Mouse (Mus musculus) adrenal gland, postnatal 4 days (tissue): ENCODE results near the gene St3gal2. TPM values are rescaled to one million over a fixed set of nuclear protein-coding genes. Genes with fewer than 3 reads are reported as not detected.
"Not testable (repeated sequence)": the region's sequence is repeated elsewhere in the genome, so short reads cannot be mapped to it uniquely, and the experiment has no call there.

Source experiments
- DNase-seq, 2 experiments: peaks; one replicate each; pipeline ENCODE4 v3.0.0; 2021 to 2022; ENCODE audit warnings: low spot score in 2 of 2, mixed read lengths in 2 of 2
- total RNA-seq, 2 experiments: library from RNA; stranded (reverse); gene quantifications; 2 replicates each; pipeline ENCODE4 v1.2.3; 2021

Gene St3gal2
- total RNA-seq, 2 experiments from 2014 or later = 26.8 to 30.5 TPM

DNA sequence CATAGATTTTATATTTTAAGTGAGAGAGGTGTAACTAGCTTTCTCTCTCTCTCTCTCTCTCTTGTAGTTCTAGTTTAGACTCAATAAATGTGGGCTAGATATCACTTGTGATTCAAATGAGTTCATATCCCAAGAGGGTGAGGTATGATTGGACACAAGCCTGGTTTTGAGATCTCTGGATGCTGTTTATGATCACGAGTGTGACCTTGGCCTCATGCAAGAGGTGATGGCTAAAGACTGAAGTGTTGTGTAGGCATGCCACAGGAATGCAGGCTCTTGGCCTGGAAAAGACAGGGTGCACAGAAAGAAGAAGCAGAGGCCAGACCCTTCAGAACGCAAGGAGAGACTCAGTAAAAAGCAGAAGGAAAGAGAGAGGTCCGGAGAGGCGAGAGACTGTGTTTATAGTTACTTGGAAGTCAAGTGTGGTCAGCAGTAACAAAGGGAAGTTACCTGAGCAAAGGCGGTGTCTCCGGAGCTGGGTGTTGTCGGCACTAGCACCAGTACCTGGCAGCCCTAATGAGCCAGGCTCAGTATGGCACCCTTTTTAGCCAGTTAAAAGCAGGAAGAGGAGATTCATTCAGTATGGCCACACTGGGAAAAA, 24.7 kb downstream of the St3gal2 start:
- DNase-seq = no peak

DNA sequence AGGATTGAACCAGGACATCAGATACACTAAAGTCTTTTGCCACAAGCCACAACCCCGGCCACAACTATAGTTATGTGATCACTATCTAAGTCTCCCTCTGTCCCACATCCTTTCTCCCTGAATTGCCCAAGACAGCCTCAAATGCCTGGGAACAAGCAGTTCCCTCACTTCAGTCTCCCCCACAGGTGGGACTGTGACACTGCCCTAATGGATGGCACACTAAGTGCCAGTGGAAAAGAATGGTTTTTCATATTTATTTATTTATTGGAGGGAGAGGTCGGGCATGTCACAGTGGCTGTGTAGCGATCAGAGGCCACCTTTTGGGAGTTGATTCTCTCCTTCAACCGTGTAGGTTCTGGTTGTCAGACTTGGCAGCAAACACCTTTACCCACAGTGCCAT, 26.0 kb downstream of the St3gal2 start:
- no peak for DNase-seq

- DNase-seq = no peak
These were observed 30.4 kb downstream of the St3gal2 start for GRCm38 (mm10) chr8:110950065-110950484.

DNA sequence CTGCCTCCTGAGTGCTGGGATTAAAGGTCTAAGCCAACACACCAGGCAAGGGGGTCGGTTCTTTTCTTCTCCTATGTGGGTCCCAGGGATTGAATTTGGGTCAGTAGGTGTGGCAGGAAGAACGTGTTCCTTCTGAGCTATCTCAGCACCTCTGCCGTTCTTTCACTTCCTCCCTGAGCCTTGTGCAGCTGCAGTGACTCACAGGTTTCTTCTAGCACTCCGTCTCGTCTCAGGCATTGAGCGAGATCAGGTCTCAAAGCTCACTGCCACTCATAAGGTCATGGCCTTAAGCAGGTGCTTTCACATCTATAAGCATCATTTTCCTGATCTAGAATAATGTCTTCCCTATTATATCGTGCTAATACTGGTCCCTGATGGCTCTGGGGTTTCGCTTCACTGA, 35.1 kb downstream of the St3gal2 start:
- DNase-seq = no peak

DNA sequence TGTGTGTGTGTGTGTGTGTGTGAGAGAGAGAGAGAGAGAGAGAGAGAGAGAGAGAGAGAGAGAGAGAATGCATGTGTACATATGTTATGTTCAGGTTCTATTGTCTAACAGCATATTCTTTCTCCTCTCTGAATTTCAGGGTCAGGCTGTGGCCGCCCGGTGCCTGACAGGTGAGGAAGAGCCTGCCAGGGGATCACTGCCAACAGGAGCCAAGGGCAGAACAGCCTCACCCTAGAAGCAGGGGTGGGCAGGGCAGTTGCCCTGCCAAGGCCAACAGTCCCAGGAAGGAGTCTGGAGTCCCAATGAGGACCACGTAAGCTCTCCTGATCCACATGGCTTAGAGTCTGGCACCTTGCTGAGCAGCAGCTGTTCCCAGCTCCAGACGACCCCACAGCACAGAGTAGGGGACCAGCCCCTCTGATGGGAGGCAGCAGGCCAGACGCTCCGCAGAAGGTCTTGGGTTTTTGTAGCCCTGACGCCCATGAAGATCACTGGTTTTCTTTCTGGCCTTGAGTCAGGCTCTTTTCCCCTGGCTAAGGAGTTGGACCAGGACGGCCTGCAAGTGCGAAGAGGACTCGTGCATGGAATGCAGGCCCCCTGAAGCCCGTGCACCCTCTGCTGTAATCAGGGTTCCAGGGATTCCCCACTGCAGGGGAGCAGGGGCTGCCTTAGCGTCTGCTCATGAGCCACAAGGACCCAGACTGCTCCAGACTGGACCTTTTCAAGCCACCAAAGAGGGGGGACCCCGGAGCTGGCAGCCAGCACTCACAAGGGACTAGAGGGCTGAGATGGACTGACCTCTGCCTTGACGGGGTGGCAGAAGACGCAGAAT, 37.1 kb downstream of the St3gal2 start:
- DNase-seq = no peak

- DNase-seq = no peak
These were observed 37.7 kb downstream of the St3gal2 start for GRCm38 (mm10) chr8:110957471-110957870.

DNA sequence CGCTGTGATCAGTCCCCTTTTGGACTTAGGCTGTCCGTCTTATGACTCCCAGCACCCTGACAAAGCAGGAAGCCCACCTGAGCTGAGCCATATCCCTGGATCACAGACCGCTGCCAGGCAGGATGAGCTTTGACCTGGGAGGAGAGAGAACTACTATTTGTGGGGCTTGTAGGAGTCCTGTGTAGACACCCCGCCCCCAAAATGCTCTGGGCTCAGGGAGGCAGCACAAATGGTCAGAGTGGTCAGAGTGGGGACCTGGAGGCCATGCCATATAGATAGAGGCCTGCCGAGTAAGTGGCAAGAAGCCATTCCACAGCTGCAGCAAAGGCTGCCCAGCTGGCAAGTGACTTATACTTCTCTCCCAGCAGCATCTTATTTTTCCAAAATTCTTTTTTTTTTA, 38.4 kb downstream of the St3gal2 start:
- no peak for DNase-seq

DNA sequence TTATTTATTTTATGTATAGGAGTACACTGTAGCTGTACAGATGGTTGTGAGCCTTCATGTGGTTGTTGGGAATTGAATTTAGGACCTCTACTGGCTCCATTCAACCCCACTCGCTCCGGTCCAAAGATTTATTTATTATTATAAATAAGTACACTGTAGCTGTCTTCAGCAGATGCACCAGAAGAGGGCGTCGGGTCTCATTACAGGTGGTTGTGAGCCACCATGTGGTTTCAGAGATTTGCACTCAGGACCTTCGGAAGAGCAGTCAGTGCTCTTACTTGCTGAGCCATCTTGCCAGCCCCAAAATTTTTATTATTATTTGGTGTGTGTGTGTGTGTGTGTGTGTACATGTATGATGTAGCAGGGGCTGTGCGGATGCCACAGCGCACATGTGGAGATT, 38.8 kb downstream of the St3gal2 start:
- DNase-seq = not testable (repeated sequence)

- no peak for DNase-seq
These were observed 39.5 kb downstream of the St3gal2 start for GRCm38 (mm10) chr8:110959071-110959780.

DNA sequence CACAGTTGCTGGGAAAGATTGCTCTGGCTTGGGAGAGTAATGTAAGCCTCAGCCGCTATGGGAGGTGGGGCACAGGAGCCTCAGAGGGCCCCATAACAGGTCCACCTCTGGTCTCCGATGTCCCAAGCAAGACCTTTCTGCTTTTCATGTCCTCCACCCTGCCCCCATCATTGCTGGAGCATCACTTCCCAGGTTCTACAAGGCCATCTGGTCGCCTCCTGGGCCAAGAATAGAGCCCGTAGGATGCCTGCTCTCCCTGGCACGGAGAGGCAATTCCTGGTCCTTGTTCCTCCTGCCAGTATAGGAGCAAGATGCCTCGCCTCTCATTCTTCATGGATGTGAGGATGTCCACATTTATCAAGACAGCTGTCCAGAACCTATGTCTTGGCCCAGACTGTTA, 40.2 kb downstream of the St3gal2 start:
- DNase-seq = no peak

- DNase-seq = no peak
These were observed 43.3 kb downstream of the St3gal2 start for GRCm38 (mm10) chr8:110963051-110963450.

DNA sequence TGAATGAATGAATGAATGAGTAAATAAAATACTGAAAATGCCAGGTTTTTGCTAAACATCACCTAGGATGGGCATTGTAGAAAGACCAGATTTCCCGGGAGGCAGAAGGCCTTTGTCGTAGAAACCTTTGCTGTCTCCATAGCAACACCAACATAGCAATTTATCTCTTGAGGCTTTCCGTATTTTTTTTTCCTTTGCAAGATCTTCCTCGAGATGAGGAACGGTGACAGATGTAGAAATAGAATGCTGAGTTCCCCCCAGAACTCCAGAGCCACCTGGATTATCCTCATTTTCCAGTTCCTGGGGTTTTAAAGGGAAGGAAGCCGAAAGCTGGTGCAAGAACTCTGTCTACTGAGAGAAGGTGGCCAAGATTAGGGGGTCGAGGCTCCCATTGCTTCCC, 44.9 kb downstream of the St3gal2 start:
- no peak for DNase-seq

DNA sequence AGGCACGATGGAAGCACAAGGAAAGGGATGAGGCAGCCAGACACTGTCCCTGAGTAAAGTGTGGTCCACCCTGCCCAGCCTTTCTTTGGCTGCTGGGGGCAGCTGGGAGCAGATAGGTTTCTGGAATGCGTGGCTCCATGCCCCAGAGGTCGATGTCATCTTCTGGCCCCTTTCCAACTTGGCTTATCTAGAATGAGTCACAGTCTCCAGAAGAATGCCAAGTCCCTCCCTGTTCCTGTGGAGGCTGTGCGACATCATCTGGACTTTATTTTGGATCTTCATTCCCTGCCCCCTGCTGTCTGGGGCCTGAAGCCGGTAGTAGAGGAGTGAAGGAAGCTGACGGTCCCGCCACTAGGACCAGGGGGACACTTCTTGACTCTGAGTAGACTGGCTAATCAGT, 45.9 kb downstream of the St3gal2 start:
- DNase-seq = peak in 1 of 2 experiments; percentile 67

- DNase-seq = no peak
These were observed 46.9 kb downstream of the St3gal2 start for GRCm38 (mm10) chr8:110966586-110966985.

GRCm38 (mm10) chr8:110967326-110967725, 47.6 kb downstream of the St3gal2 start:
- no peak for DNase-seq

DNA sequence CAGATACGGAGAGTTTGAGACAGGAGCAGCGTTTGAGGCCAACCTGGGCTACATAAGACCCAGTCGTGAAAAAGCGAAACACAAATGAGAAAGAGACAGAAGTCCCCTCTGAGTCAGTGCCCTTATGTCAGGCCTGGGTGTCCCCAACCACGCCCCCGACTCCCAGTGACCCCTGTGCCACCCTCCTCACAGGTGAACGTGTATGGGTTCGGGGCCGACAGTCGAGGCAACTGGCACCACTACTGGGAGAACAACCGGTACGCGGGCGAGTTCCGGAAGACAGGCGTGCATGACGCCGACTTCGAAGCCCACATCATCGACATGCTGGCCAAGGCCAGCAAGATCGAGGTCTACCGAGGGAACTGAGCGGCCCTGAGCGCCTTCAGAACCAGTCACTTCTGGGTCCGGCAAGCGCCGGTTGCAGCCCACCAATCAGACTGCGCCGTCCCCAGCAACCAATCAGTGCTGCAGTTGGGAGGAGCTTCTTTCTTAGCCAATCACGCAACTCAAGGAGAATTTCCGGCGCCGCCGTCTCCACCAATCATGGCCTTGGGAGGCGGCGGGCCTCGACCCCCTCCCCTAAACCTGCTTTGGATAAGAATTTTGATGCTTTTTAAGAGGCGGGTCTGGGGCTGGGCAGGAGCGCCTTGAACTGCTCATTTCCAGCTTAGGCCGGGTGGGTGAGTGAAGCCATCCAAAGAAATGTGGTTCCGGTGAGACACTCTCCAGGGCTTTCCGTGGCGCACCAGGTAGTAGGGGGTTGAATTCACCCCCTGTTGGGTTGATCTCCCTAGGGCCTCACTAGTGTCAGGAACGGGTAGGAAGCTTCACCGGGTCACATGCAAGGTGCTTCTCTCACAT, 50.4 kb downstream of the St3gal2 start:
- peak; percentile 76 to 80 for DNase-seq

DNA sequence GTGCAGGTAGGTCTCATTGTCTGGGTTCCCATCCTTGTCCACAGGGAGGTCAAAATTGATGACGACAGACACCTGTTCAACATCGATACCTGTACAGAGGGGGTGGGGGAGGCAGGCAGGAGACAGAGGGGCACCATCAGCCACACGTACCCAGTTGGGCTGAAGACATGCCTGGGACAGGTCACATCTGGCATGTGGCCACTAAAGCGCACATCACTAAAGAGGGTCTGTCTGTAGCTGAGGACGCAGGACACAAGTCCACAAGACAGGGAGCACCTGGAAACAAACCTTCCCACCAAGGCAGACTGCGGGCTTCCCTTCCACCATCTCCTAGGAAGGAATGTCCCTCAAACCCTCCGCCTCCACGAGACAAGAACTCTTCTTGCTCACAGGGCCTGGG, 56.8 kb downstream of the St3gal2 start:
- DNase-seq = not testable (repeated sequence)

DNA sequence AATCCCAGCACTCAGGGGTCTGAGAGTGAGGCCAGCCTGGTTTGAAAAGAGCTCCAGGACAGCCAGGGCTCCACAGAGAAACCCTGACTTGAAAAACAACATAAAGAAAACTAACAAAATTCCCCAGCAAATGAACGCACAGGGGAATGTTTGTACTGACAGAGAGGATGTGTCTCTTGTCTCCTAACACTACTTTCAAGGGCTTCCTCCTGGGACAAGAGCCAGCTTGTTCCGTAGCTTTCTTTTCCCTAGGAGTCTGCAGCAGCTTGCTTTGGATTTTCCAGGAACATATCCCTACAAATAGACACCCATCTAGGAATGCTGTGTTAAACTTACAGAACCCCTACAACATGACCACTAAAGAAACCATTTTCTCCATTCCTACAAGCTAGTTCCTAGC, 58.3 kb downstream of the St3gal2 start:
- not testable (repeated sequence) for DNase-seq

DNA sequence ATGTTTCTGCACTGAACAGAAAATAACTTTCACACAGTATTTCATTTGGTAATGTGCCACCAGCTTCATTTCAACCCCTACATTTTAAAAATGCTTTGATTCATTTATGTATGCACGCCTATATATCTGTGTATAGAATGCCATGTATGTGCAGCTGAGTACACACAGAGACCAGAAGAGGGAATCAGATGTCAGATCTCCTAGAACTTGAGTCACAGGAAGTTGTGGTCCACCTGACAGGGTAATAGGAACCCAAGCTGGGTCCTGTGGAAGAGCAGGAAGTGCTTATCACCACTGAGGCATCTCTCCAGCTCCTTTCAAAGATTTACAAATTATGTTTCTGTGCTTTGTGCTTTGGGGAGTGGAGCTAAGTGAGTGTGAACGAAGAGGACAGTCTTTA, 61.6 kb downstream of the St3gal2 start:
- DNase-seq = no peak

GRCm38 (mm10) chr8:110987805-110988744, 68.4 kb downstream of the St3gal2 start:
- DNase-seq = no peak
